7 mouse cellular contexts compared by ENCODE assay signal in the genomic region with DNA sequence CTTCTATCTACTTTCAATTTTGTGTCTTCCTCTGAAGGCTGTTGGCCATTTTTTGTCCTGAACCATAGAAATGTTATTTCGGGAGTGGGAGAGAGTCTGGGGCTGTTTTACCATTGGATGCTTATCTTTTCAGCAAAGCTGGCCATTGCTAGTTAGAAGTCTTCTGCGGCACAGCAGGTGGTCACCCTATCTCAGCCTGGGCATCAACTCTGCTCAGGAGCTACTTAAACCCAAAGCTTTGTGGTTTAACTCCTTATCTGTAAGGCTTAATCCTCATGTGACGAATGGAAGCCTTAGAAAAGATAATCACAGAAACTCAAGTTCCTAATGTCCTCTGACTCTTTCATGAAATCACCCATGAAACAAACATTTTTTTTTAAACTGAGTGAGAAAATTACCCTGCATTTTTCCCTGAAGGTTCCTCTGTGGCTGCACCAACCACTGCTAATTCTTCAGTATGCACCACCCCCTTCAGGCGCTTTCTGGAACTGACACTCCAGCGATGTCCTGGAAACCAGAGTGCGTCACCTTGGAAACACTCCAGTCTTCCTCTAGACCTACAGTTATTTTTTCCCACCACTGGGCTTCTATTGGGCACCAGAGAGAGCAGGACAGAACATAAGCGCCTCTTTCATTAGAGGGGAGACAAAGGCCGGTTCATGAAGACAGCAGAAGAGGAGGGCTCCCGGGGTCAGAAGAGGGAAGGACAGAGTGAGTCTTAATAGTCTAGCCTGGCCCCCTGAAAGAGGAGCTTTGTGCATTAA.
DNase-seq lines count a peak whose midpoint lies in the region; ATAC-seq and TF ChIP-seq lines count a peak whose summit lies in the region.

No protein-coding gene starts in this region.

- H3K36me3 ChIP-seq in intestine, embryonic 14.5 days (ENCODE audit: control insufficient read depth, insufficient read depth, low read length): no peaks in the 10 kb centered on the region
- no peaks in the 10 kb centered on the region for H3K36me3 ChIP-seq in small intestine, adult 2 months (ENCODE audit: control insufficient read depth, insufficient read depth, low read length)

- 30% methylated on average over 9 of the region's 9 CpGs for WGBS in intestine, embryonic 14.5 days
- WGBS in small intestine, adult 2 months: 24% methylated on average over 9 of the region's 9 CpGs

- TF ChIP-seq CTCF in small intestine, adult 2 months (IDR thresholded peaks at IDR 0.05; ENCODE audit: extremely low read depth, insufficient read length, insufficient replicate concordance, low read depth, low read length): peak; percentile 71; the same call in 1 of the 2 replicates

- H3K9me3 ChIP-seq in intestine, embryonic 14.5 days (ENCODE audit: control insufficient read depth, low read length): no peaks in the 10 kb centered on the region

- peak; percentile 88 for ATAC-seq in intestine, embryonic 14.5 days (replicated peaks; ENCODE audit: low FRiP score, low TSS enrichment, low read depth)

- no peak overlapping the region for H3K9ac ChIP-seq in intestine, embryonic 14.5 days (ENCODE audit: low read length)

- H3K4me2 ChIP-seq in intestine, embryonic 14.5 days (ENCODE audit: low read length): no peak overlapping the region

- intact Hi-C loops in gastrocnemius, postnatal 36 days (cut with DNase I): loop anchor here (2.0 kb wide), 2 partner anchors 107 to 205 kb away; no protein-coding TSS in a partner anchor

- no peaks in the 10 kb centered on the region for H3K27me3 ChIP-seq in intestine, embryonic 14.5 days (replicated peaks; ENCODE audit: control insufficient read depth, insufficient read depth, low read length)
- H3K27me3 ChIP-seq in small intestine, adult 2 months (ENCODE audit: control insufficient read depth, insufficient read depth, low read length): no peaks in the 10 kb centered on the region

- DNase-seq in adrenal gland, postnatal 10 days: peak; percentile 86
- peak; percentile 90 for DNase-seq in embryo, embryonic 11 days
- DNase-seq in gastrocnemius, postnatal 36 days: peak; percentile 42 to 58
- DNase-seq in intestine, embryonic 14.5 days (ENCODE audit: low spot score): peak; percentile 90
- peak; percentile 81 to 86 for DNase-seq in left cerebral cortex, adult 8-10 months (ENCODE audit: low spot score in 2 of 2)
- DNase-seq in mesoderm, embryonic 11.5 days (ENCODE audit: low read depth, low spot score): peak; percentile 86

- no peak overlapping the region for H3K27ac ChIP-seq in intestine, embryonic 14.5 days (ENCODE audit: low read depth)
- no peak overlapping the region for H3K27ac ChIP-seq in small intestine, adult 2 months (ENCODE audit: insufficient read depth, low read depth, low read length)

- no peak overlapping the region for H3K4me3 ChIP-seq in intestine, embryonic 14.5 days (ENCODE audit: low read depth, low read length)
- H3K4me3 ChIP-seq in small intestine, adult 2 months (ENCODE audit: low read depth, low read length): no peak overlapping the region

- TF ChIP-seq POLR2A in small intestine, adult 2 months (IDR thresholded peaks at IDR 0.05; ENCODE audit: low read depth, low read length): no peak

- no peaks in the 10 kb centered on the region for H3K4me1 ChIP-seq in intestine, embryonic 14.5 days (replicated peaks; ENCODE audit: control insufficient read depth, insufficient read depth, low read length)
- no peaks in the 10 kb centered on the region for H3K4me1 ChIP-seq in small intestine, adult 2 months (ENCODE audit: control insufficient read depth, insufficient read depth, insufficient read length, low read length)
